Mouse (Mus musculus): ENCODE results near the gene F830045P16Rik. TPM values are rescaled to one million over a fixed set of nuclear protein-coding genes. Genes with fewer than 3 reads are reported as not detected.
A peak's percentile ranks its signal among the peaks of the same experiment; 100 is the strongest.
"Not testable (repeated sequence)": the region's sequence is repeated elsewhere in the genome, so short reads cannot be mapped to it uniquely, and the experiment has no call there.

Gene F830045P16Rik
- polyA plus RNA-seq, 1 experiment from 2014 or later: not detected

GRCm38 (mm10) chr2:129526322-129526721 lies 10.1 kb downstream of the F830045P16Rik start:
- no peak for ATAC-seq (replicated peaks; ENCODE audit: low FRiP score)
- H3K36me3 ChIP-seq (ENCODE audit: control insufficient read depth, insufficient read depth, low read length): no peaks in the 10 kb centered on the region
- no peaks in the 10 kb centered on the region for H3K9me3 ChIP-seq (ENCODE audit: control insufficient read depth, low read length)
- H3K4me2 ChIP-seq (ENCODE audit: low read depth, low read length, severe bottlenecking): no peak overlapping the region
- no peak overlapping the region for H3K27ac ChIP-seq (ENCODE audit: low read depth, low read length)
- H3K4me1 ChIP-seq (replicated peaks; ENCODE audit: control insufficient read depth, insufficient read depth, low read length): peaks cover 7% of the 10 kb centered on the region; the same call in 1 of the 2 replicates
- no peaks in the 10 kb centered on the region for H3K27me3 ChIP-seq (ENCODE audit: control insufficient read depth, insufficient read depth, low read length)
- H3K9ac ChIP-seq (ENCODE audit: low read length): no peak overlapping the region
- no peak overlapping the region for H3K4me3 ChIP-seq (ENCODE audit: low read depth, low read length)
- WGBS: 89% methylated on average over 4 of the region's 4 CpGs
- no peak for DNase-seq (ENCODE audit: low spot score)

DNA sequence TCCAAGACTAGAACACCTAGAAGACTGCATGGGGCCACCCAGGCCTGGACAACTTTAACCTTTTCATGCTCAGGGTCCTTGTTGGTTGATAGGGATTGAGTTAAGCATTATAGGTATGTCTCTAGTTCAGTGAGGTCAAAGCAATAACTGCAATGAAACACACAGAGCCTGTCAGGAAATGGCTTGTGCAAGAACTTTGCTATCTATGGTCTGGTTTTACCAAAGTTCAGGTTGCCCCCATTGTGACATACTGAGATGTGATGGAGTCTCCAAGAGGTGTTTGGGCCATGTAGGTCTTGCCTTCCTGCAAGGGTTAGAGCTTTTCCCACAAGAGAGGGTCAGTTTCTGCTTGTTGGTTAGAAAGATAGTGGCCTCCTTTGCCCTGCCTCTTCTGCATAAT lies 10.8 kb downstream of the F830045P16Rik start:
- Histone ChIP-seq H3K9ac (ENCODE audit: low read length) (no peak overlapping the region), H3K27ac (ENCODE audit: low read depth, low read length) (no peak overlapping the region), H3K4me1 (replicated peaks; ENCODE audit: control insufficient read depth, insufficient read depth, low read length) (peaks cover 7% of the 10 kb centered on the region; the same call in 1 of the 2 replicates), H3K4me2 (ENCODE audit: low read depth, low read length, severe bottlenecking) (no peak overlapping the region), H3K36me3 (ENCODE audit: control insufficient read depth, insufficient read depth, low read length) (no peaks in the 10 kb centered on the region), H3K9me3 (ENCODE audit: control insufficient read depth, low read length) (no peaks in the 10 kb centered on the region), H3K27me3 (ENCODE audit: control insufficient read depth, insufficient read depth, low read length) (no peaks in the 10 kb centered on the region), H3K4me3 (ENCODE audit: low read depth, low read length) (no peak overlapping the region)
- DNase-seq (ENCODE audit: low spot score) (no peak), ATAC-seq (replicated peaks; ENCODE audit: low FRiP score) (no peak)

DNA sequence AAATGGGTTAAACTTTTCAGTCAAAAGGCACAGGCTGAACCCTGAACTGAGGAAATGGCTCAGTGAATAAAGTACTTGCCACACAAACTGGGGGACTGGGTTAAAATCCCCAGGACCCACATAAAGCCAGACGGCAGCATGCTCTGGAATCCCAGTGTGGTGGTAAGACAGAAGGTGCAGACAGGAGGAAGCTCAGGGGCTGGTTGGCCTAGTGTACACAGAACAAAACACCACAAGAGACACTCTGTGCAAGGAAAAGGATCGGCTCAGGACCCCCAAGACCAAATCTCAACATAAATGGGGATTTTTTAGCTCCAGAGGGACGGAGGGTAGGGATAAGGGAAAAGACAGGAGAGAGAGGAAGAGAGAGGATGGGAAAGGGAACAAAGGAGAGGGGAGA lies 17.9 kb downstream of the F830045P16Rik start:
- no peak for ATAC-seq (replicated peaks; ENCODE audit: low FRiP score)
- Histone ChIP-seq H3K9ac (ENCODE audit: low read length) (no peak overlapping the region), H3K4me1 (replicated peaks; ENCODE audit: control insufficient read depth, insufficient read depth, low read length) (peaks cover 2% of the 10 kb centered on the region; the same call in 1 of the 2 replicates), H3K27ac (ENCODE audit: low read depth, low read length) (no peak overlapping the region), H3K9me3 (ENCODE audit: control insufficient read depth, low read length) (no peaks in the 10 kb centered on the region), H3K36me3 (ENCODE audit: control insufficient read depth, insufficient read depth, low read length) (no peaks in the 10 kb centered on the region), H3K27me3 (ENCODE audit: control insufficient read depth, insufficient read depth, low read length) (no peaks in the 10 kb centered on the region), H3K4me2 (ENCODE audit: low read depth, low read length, severe bottlenecking) (no peak overlapping the region), H3K4me3 (ENCODE audit: low read depth, low read length) (no peak overlapping the region)
- 82% methylated on average over 3 of the region's 3 CpGs for WGBS
- DNase-seq (ENCODE audit: low spot score): no peak

- WGBS: 40% methylated on average over 16 of the region's 16 CpGs
- H3K4me1 ChIP-seq (replicated peaks; ENCODE audit: control insufficient read depth, insufficient read depth, low read length): peaks cover 2% of the 10 kb centered on the region; the same call in 1 of the 2 replicates
- DNase-seq (ENCODE audit: low spot score) (no peak), ATAC-seq (replicated peaks; ENCODE audit: low FRiP score) (no peak)
- H3K9ac ChIP-seq (ENCODE audit: low read length): no peak overlapping the region
- H3K4me3 ChIP-seq (ENCODE audit: low read depth, low read length): no peak overlapping the region
- H3K9me3 ChIP-seq (ENCODE audit: control insufficient read depth, low read length): no peaks in the 10 kb centered on the region
- no peak overlapping the region for H3K27ac ChIP-seq (ENCODE audit: low read depth, low read length)
- no peaks in the 10 kb centered on the region for H3K36me3 ChIP-seq (ENCODE audit: control insufficient read depth, insufficient read depth, low read length)
- no peaks in the 10 kb centered on the region for H3K27me3 ChIP-seq (ENCODE audit: control insufficient read depth, insufficient read depth, low read length)
- no peak overlapping the region for H3K4me2 ChIP-seq (ENCODE audit: low read depth, low read length, severe bottlenecking)
Measured at GRCm38 (mm10) chr2:129514923-129515920, 21.2 kb downstream of the F830045P16Rik start.

- no peak for ATAC-seq (replicated peaks; ENCODE audit: low FRiP score)
- Histone ChIP-seq H3K27ac (ENCODE audit: low read depth, low read length) (no peak overlapping the region), H3K4me2 (ENCODE audit: low read depth, low read length, severe bottlenecking) (no peak overlapping the region)
Measured at GRCm38 (mm10) chr2:129514401-129514667, 22.1 kb downstream of the F830045P16Rik start.

GRCm38 (mm10) chr2:129513546-129514400 lies 22.6 kb downstream of the F830045P16Rik start:
- no peak overlapping the region for H3K27ac ChIP-seq (ENCODE audit: low read depth, low read length)
- H3K36me3 ChIP-seq (ENCODE audit: control insufficient read depth, insufficient read depth, low read length): no peaks in the 10 kb centered on the region
- H3K9ac ChIP-seq (ENCODE audit: low read length): no peak overlapping the region
- DNase-seq (ENCODE audit: low spot score) (no peak), ATAC-seq (replicated peaks; ENCODE audit: low FRiP score) (no peak)
- H3K4me3 ChIP-seq (ENCODE audit: low read depth, low read length): no peak overlapping the region
- H3K9me3 ChIP-seq (ENCODE audit: control insufficient read depth, low read length): no peaks in the 10 kb centered on the region
- peaks cover 2% of the 10 kb centered on the region; the same call in 1 of the 2 replicates for H3K4me1 ChIP-seq (replicated peaks; ENCODE audit: control insufficient read depth, insufficient read depth, low read length)
- H3K4me2 ChIP-seq (ENCODE audit: low read depth, low read length, severe bottlenecking): no peak overlapping the region
- WGBS: 83% methylated on average over 6 of the region's 6 CpGs
- H3K27me3 ChIP-seq (ENCODE audit: control insufficient read depth, insufficient read depth, low read length): no peaks in the 10 kb centered on the region

More at GRCm38 (mm10) chr2:129514401-129514667, 22.1 kb downstream of the F830045P16Rik start:
- no peak for DNase-seq (ENCODE audit: low spot score)
- peaks cover 2% of the 10 kb centered on the region; the same call in 1 of the 2 replicates for H3K4me1 ChIP-seq (replicated peaks; ENCODE audit: control insufficient read depth, insufficient read depth, low read length)
- no peaks in the 10 kb centered on the region for H3K9me3 ChIP-seq (ENCODE audit: control insufficient read depth, low read length)
- no peaks in the 10 kb centered on the region for H3K27me3 ChIP-seq (ENCODE audit: control insufficient read depth, insufficient read depth, low read length)
- H3K9ac ChIP-seq (ENCODE audit: low read length): no peak overlapping the region
- H3K4me3 ChIP-seq (ENCODE audit: low read depth, low read length): no peak overlapping the region
- H3K36me3 ChIP-seq (ENCODE audit: control insufficient read depth, insufficient read depth, low read length): no peaks in the 10 kb centered on the region

- not testable (repeated sequence) for DNase-seq (ENCODE audit: low spot score); H3K27me3 ChIP-seq (ENCODE audit: control insufficient read depth, insufficient read depth, low read length); ATAC-seq (replicated peaks; ENCODE audit: low FRiP score); H3K4me3 ChIP-seq (ENCODE audit: low read depth, low read length); H3K36me3 ChIP-seq (ENCODE audit: control insufficient read depth, insufficient read depth, low read length); H3K4me1 ChIP-seq (replicated peaks; ENCODE audit: control insufficient read depth, insufficient read depth, low read length); H3K9ac ChIP-seq (ENCODE audit: low read length); H3K27ac ChIP-seq (ENCODE audit: low read depth, low read length); H3K9me3 ChIP-seq (ENCODE audit: control insufficient read depth, low read length); H3K4me2 ChIP-seq (ENCODE audit: low read depth, low read length, severe bottlenecking)
- WGBS: 90% methylated on average over 7 of the region's 7 CpGs
Measured at GRCm38 (mm10) chr2:129512147-129512546, 24.3 kb downstream of the F830045P16Rik start.

DNA sequence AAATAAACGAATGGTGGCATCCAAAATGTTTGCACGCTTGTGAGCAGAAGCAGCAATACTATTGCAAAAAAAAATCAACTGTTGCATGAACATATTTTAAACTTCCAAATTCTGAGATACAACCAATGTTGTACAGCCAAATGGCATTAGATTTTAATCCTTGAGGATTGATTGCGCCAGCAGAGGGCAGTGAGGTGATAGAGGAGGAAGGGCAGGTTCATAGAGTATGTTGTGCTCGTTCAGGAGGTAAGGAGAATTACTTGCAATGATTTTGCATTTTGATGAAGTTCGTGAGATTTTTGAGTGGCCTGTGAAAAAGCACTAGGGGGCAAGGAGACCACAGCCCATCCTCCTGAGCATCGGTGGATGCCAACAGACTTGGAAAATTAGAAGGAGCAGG lies 33.8 kb downstream of the F830045P16Rik start:
- DNase-seq (ENCODE audit: low spot score) (peak; percentile 55), ATAC-seq (replicated peaks; ENCODE audit: low FRiP score) (no peak)
- H3K9ac ChIP-seq (ENCODE audit: low read length): no peak overlapping the region
- H3K27me3 ChIP-seq (ENCODE audit: control insufficient read depth, insufficient read depth, low read length): no peaks in the 10 kb centered on the region
- no peaks in the 10 kb centered on the region for H3K9me3 ChIP-seq (ENCODE audit: control insufficient read depth, low read length)
- no peak overlapping the region for H3K4me3 ChIP-seq (ENCODE audit: low read depth, low read length)
- H3K4me1 ChIP-seq (replicated peaks; ENCODE audit: control insufficient read depth, insufficient read depth, low read length): no peaks in the 10 kb centered on the region
- 25% methylated on average over 6 of the region's 6 CpGs for WGBS
- no peaks in the 10 kb centered on the region for H3K36me3 ChIP-seq (ENCODE audit: control insufficient read depth, insufficient read depth, low read length)
- no peak overlapping the region for H3K27ac ChIP-seq (ENCODE audit: low read depth, low read length)
- no peak overlapping the region for H3K4me2 ChIP-seq (ENCODE audit: low read depth, low read length, severe bottlenecking)

Measured in forebrain, embryonic 11.5 days (tissue).